In the genomic region with DNA sequence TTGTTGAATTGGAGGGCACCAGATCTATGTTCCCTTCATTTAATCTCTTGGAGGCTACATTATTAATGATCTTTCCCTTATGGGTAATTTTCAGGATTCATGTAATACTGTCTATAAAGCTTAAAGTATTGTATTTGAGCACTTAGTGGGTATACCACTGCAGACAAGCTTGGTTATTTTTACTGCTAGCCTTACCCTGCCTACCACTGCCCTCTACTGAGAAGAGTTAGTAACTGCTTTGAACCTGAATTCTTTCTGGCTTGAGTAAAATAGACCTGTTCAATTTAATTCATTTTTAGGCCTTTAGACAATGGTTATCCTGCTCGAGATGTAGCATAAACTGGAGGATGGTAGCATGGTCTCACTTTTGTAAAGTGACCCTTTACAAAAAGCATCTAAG, we compare ENCODE assay signal across 11 mouse cellular contexts.
A peak's percentile ranks its signal among the peaks of the same experiment; 100 is the strongest.
DNase-seq lines count a peak whose midpoint lies in the region; ATAC-seq and TF ChIP-seq lines count a peak whose summit lies in the region.
"Had no signal": no experiment of that assay in that cellular context is flagged by ENCODE, and none has a peak within 500 bp of the region (broad histone marks: within the 10 kb centered on the region; RNA-seq: fewer than 3 reads in every experiment).

No protein-coding gene starts in this region.

- no peak for DNase-seq in frontal cortex, postnatal 10 days (ENCODE audit: low spot score in 2 of 2)
- DNase-seq in layer of hippocampus, adult 2 months (ENCODE audit: low spot score in 2 of 2) = peak; percentile 13 to 14
- DNase-seq in layer of hippocampus, adult 9-11 months = no peak
- DNase-seq in CH12.LX (ENCODE audit: extremely low read depth) = peak; percentile 10
- DNase-seq in brain, embryonic 14.5 days (ENCODE audit: low read depth) = peak; percentile 39
- no peak for DNase-seq in ovary, postnatal 14 days (ENCODE audit: low spot score)
- DNase-seq in neural tube, embryonic 10.5 days (ENCODE audit: extremely low spot score, low spot score) = no peak

- no peak overlapping the region for H3K9ac ChIP-seq in CH12.LX (ENCODE audit: insufficient read depth, low read depth)
- H3K9ac ChIP-seq: embryonic facial prominence, embryonic 12.5 days; heart, embryonic 13.5 days; neural tube, embryonic 12.5 days had no signal

- in situ Hi-C loops in CH12.LX (cut with MboI; ENCODE audit: low pct_ligation_motif_present, low pct_unique_long_range_greater_than_20kb, low sequenced_read_pairs) = loop anchor here (25.0 kb wide), 1 partner anchor 213 kb away; no protein-coding TSS in a partner anchor

- ATAC-seq in frontal cortex, adult (ENCODE audit: low TSS enrichment) = peak; percentile 62

- TF ChIP-seq CTCF in layer of hippocampus, adult 2 months (conservative IDR thresholded peaks at IDR 0.05) = peak; percentile 82
- TF ChIP-seq CTCF in CH12.LX (conservative IDR thresholded peaks at IDR 0.05 in 1 of 2, IDR thresholded peaks at IDR 0.05 in 1 of 2; ENCODE audit: low read depth in 2 of 2, low read length in 2 of 2) = peak in 1 of 2 experiments; percentile 64; a peak in 2 of 4 replicates
- peak; percentile 28; the same call in 1 of the 2 replicates for TF ChIP-seq CTCF in brain, embryonic 14.5 days (IDR thresholded peaks at IDR 0.05; ENCODE audit: borderline replicate concordance, extremely low read depth, insufficient read depth, insufficient read length)

- peak; percentile 65 for TF ChIP-seq RAD21 in CH12.LX (IDR thresholded peaks at IDR 0.05; ENCODE audit: low read depth, low read length)

- H3K9me3 ChIP-seq in CH12.LX (replicated peaks; ENCODE audit: low read length) = no peaks in the 10 kb centered on the region
- H3K9me3 ChIP-seq: embryonic facial prominence, embryonic 12.5 days; heart, embryonic 13.5 days; neural tube, embryonic 12.5 days had no signal

- H3K27ac ChIP-seq in layer of hippocampus, adult 2 months = no peak overlapping the region
- H3K27ac ChIP-seq in CH12.LX (ENCODE audit: insufficient read depth, low read depth) = no peak overlapping the region
- H3K27ac ChIP-seq: embryonic facial prominence, embryonic 12.5 days; heart, embryonic 13.5 days; neural tube, embryonic 12.5 days had no signal

- dilution Hi-C loops in CH12.LX (cut with MboI; ENCODE audit: extremely low pct_ligation_motif_present, extremely low pct_unique_long_range_greater_than_20kb, low sequenced_read_pairs) = no loop called here

- H3K4me2 ChIP-seq in CH12.LX (ENCODE audit: insufficient read depth, low read depth, poor library complexity, severe bottlenecking) = no peak overlapping the region
- H3K4me2 ChIP-seq: embryonic facial prominence, embryonic 12.5 days; heart, embryonic 13.5 days; neural tube, embryonic 12.5 days had no signal

- H3K79me2 ChIP-seq in CH12.LX (replicated peaks; ENCODE audit: control insufficient read depth, extremely low read depth, insufficient read depth, poor library complexity, severe bottlenecking) = no peaks in the 10 kb centered on the region

- H3K4me3 ChIP-seq in layer of hippocampus, adult 2 months = no peak overlapping the region
- H3K4me3 ChIP-seq in CH12.LX (replicated peaks in 1 of 3; ENCODE audit: low read depth in 2 of 3, low read length in 2 of 3, poor library complexity in 1 of 3) = no peak overlapping the region
- H3K4me3 ChIP-seq: embryonic facial prominence, embryonic 12.5 days; heart, embryonic 13.5 days; neural tube, embryonic 12.5 days had no signal

- TF ChIP-seq POLR2A in CH12.LX (IDR thresholded peaks at IDR 0.05; ENCODE audit: low read depth, low read length) = no peak
- TF ChIP-seq POLR2A in brain, embryonic 14.5 days (IDR thresholded peaks at IDR 0.05; ENCODE audit: borderline replicate concordance, extremely low read depth, insufficient read depth, insufficient read length, poor library complexity, severe bottlenecking) = no peak

- TF ChIP-seq EP300 in CH12.LX (IDR thresholded peaks at IDR 0.05; ENCODE audit: low read length) = no peak

- no peaks in the 10 kb centered on the region for H3K4me1 ChIP-seq in CH12.LX (ENCODE audit: control insufficient read depth in 1 of 2, insufficient read depth in 2 of 2)
- H3K4me1 ChIP-seq: embryonic facial prominence, embryonic 12.5 days; heart, embryonic 13.5 days; neural tube, embryonic 12.5 days had no signal

- H3K27me3 ChIP-seq in CH12.LX (replicated peaks) = no peaks in the 10 kb centered on the region
- H3K27me3 ChIP-seq: embryonic facial prominence, embryonic 12.5 days; heart, embryonic 13.5 days; neural tube, embryonic 12.5 days had no signal

- no peaks in the 10 kb centered on the region for H3K36me3 ChIP-seq in CH12.LX (replicated peaks in 1 of 2; ENCODE audit: control insufficient read depth in 1 of 2, insufficient read depth in 1 of 2, low read length in 1 of 2)
- H3K36me3 ChIP-seq: embryonic facial prominence, embryonic 12.5 days; heart, embryonic 13.5 days; neural tube, embryonic 12.5 days had no signal

TF ChIP-seq in CH12.LX, 34 proteins besides CTCF, POLR2A, EP300 and RAD21:
- TF ChIP-seq PAX5 (IDR thresholded peaks at IDR 0.05; ENCODE audit: low read length) (no peak), ZKSCAN1 (IDR thresholded peaks at IDR 0.05; ENCODE audit: borderline replicate concordance, low read depth, low read length) (peak; percentile 53), SMC3 (IDR thresholded peaks at IDR 0.05; ENCODE audit: low read depth, low read length) (peak; percentile 57)
TF ChIP-seq in CH12.LX: peak in this region for 2.

Comparison
In these comparisons a context has a peak if more than half of its experiments do, and no peak if none do; other contexts are left out.
1. DNase-seq: peak in layer of hippocampus, adult 2 months (2 of 2), CH12.LX (single experiment) and brain, embryonic 14.5 days (single experiment); none in frontal cortex, postnatal 10 days (0 of 2), layer of hippocampus, adult 9-11 months (single experiment), ovary, postnatal 14 days (single experiment) and neural tube, embryonic 10.5 days (single experiment).